Mouse (Mus musculus) adrenal gland, postnatal 25 days (tissue): ENCODE measurements around the gene Srrm1. TPM values are rescaled to one million over a fixed set of nuclear protein-coding genes. Genes with fewer than 3 reads are reported as not detected.
A peak's percentile ranks its signal among the peaks of the same experiment; 100 is the strongest.

ENCODE experiments used
- DNase-seq: peaks from one replicate; pipeline ENCODE4 v3.0.0; 2021; ENCODE audit warnings: mixed read lengths
- total RNA-seq: library from RNA; stranded (reverse); gene quantifications from 2 replicates; pipeline ENCODE4 v1.2.3, GENCODE M21; 2021

Gene Srrm1
- total RNA-seq, 1 experiment from 2014 or later, result 151 TPM

GRCm38 (mm10) chr4:135353794-135354450, 801 bp upstream of the Srrm1 start:
- no peak for DNase-seq

GRCm38 (mm10) chr4:135352326-135353065, 625 bp downstream of the Srrm1 start:
- DNase-seq, result no peak

DNA sequence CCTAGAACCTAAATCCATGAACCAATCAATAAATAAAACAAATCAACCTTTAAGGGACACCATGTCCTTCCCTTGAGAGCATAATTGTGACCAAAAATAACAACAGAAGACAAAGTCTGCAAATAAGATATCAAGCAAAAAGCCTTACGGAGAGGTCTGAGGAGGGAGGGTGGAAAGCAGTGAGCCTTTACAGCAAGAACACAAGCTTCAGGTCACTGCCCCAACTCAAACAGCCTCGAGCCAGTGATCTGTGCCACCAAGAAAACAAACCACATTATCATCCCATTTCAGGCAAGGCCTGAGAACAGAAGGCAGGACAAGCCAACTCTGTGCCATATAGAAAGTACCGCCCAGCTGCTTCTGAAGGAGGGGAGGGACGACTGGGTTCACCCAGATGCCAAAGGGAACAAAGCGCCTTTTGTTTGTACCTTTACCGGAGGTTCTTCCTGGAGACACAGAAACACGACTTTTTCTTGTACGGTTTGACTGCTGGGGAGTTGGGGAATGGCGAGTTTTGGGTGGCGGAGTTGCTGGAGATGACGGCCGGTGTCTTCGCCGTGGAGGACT, 15.7 kb downstream of the Srrm1 start:
- DNase-seq, result no peak

- DNase-seq, result no peak
These were observed 17.1 kb downstream of the Srrm1 start for GRCm38 (mm10) chr4:135336023-135336357.

GRCm38 (mm10) chr4:135335327-135336022, 17.6 kb downstream of the Srrm1 start:
- DNase-seq, result no peak

DNA sequence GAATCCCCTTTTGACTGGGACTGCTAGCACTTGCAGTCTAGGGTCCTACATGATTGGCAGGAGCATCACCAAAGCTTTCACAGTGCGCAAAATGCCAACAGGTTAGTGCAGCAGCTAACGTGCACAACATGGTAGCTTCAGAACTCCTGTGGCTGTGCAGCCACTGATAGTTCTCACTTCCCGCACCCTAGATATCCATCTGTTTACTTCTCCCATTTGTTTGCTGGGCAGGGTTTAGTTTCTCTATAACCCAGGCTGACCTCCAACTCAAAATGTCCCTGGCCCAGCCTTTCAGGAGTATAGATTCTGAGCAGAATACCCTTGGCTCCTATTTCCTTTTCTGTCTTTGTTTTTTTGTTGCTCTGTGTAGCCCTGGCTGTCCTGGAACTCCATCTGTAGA, 26.7 kb downstream of the Srrm1 start:
- no peak for DNase-seq

GRCm38 (mm10) chr4:135326046-135326445, 27.1 kb downstream of the Srrm1 start:
- DNase-seq, result no peak

GRCm38 (mm10) chr4:135323021-135323420, 30.1 kb downstream of the Srrm1 start:
- no peak for DNase-seq

DNA sequence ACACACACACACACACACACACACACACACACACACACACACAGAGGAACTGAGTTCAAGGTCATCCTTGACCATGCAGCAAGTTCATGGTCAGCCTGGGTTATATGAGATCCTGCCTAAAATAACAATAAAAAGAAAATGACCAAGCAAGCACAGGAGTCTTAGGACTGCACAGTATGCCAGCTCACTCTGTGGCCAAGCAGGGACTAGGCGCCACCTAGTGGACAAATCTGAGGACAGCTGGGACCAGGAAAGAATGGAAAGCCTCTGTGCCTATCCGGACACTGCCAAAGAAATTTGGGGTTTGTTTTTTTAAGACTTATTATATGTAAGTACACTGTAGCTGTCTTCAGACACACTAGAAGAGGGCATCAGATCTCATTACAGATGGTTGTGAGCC, 35.2 kb downstream of the Srrm1 start:
- peak; percentile 69 for DNase-seq

GRCm38 (mm10) chr4:135317539-135317938, 35.6 kb downstream of the Srrm1 start:
- no peak for DNase-seq

GRCm38 (mm10) chr4:135315287-135315686, 37.8 kb downstream of the Srrm1 start:
- DNase-seq, result no peak

- DNase-seq, result no peak
These were observed 38.7 kb downstream of the Srrm1 start for GRCm38 (mm10) chr4:135314419-135314832.

- DNase-seq, result no peak
These were observed 39.3 kb downstream of the Srrm1 start for GRCm38 (mm10) chr4:135313761-135314241.

- no peak for DNase-seq
These were observed 39.9 kb downstream of the Srrm1 start for GRCm38 (mm10) chr4:135313111-135313691.

GRCm38 (mm10) chr4:135312706-135313105, 40.4 kb downstream of the Srrm1 start:
- DNase-seq, result peak; percentile 69

GRCm38 (mm10) chr4:135310371-135310770, 42.8 kb downstream of the Srrm1 start:
- no peak for DNase-seq

DNA sequence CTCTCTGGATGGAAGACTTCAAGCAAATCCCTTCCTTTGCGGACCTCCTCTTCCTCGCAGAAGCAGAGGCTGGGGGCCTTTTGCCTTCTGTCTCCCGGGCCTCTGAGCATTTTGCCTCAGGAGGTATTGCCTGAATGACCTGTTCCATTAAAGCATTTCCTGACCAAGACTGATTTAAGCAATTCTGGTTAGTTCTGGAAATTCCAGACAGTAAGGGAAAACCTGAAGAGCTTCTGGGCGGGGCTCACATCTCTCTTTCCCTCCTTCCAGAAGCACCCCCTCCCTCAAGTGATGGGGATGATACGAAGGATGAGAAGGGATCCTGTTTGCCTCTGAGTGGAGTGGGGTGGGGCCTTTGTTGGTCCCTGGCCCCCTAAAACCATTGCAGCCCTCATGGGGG, 43.4 kb downstream of the Srrm1 start:
- DNase-seq, result no peak

- no peak for DNase-seq
These were observed 43.9 kb downstream of the Srrm1 start for GRCm38 (mm10) chr4:135309112-135309659.

DNA sequence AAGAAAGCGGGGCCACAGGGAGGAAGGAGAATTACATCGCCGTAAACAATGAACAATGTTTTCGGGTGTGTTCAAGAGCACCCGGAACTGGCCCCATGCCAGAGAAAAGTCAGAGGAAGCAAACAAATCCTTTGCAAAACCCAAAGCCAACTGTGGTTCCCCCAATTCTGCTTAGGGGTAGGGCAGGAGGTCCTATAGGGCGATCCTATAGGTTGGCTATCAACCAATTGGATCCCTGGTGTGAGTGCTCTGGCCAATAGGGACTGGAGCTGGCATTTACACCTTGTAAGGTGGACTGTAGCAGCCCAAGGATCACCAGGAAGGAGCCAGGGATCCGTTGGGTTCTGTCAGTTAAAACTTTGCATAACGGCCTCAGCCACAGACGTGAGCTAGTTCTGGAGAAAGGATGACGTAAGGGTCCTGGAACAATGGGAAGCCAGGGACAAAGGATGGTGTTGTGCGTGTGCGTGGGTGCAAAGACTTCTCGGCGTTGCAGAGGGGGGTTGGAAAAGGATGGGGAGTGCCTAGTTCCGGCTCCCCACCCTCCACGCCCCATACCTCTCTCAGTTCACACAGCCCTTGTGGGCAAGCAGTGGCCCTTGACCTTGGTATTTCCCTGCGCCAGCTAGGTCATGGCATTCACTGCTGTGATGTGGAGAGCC, 46.0 kb downstream of the Srrm1 start:
- DNase-seq, result no peak

GRCm38 (mm10) chr4:135306533-135306932, 46.6 kb downstream of the Srrm1 start:
- DNase-seq, result peak; percentile 71

DNA sequence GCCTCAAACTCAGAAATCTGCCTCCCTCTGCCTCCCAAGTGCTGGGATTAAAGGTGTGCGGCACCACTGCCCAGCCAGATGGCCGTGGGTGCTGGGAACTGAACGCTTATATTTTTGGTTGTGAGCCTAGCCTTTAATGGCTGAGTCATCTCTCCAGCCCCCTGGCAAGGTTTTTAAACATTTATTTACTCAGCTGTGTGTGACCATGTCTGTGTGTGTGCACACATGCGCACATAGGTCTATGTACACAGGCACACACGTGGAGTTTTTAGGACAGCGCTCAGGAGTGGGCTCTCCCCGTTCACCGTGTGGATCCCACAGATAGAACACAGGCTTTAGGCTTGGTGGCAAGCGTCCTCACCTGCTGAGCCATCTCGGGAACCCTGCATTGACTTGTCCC, 50.9 kb downstream of the Srrm1 start:
- no peak for DNase-seq

GRCm38 (mm10) chr4:135301166-135301565, 52.0 kb downstream of the Srrm1 start:
- no peak for DNase-seq
